Mouse (Mus musculus) forebrain, embryonic 16.5 days (tissue): ENCODE data around the gene Ifitm3. TPM values are rescaled to one million over a fixed set of nuclear protein-coding genes. Genes with fewer than 3 reads are reported as not detected.
"Not testable (repeated sequence)": the region's sequence is repeated elsewhere in the genome, so short reads cannot be mapped to it uniquely, and the experiment has no call there.

ENCODE experiments used
- ATAC-seq: fragments of 200-750 bp; cut with Nextera tagmentation; 2 replicates; pipeline ENCODE4 v1.8.0; 2017; ENCODE audit warnings: mild to moderate bottlenecking, moderate library complexity
- H3K27ac ChIP-seq: fragments of 300-500 bp; sonication (generic); 2 replicates; pipeline ENCODE4 v1.5.1; 2014; ENCODE audit warnings: low read length, control low read depth
- H3K27me3 ChIP-seq: fragments of 300-500 bp; sonication (generic); replicated peaks from 2 replicates; pipeline ENCODE4 v1.6.1; 2014; ENCODE audit warnings: low read length; ENCODE audit not compliant: control insufficient read depth, insufficient read depth
- H3K36me3 ChIP-seq: fragments of 300-500 bp; sonication (generic); 2 replicates; pipeline ENCODE4 v1.6.1; 2014; ENCODE audit not compliant: control insufficient read depth, insufficient read depth
- H3K4me1 ChIP-seq: fragments of 300-500 bp; sonication (generic); replicated peaks from 2 replicates; pipeline ENCODE4 v1.6.1; 2014; ENCODE audit warnings: low read length; ENCODE audit not compliant: control insufficient read depth, insufficient read depth
- H3K4me2 ChIP-seq: fragments of 300-500 bp; sonication (generic); 2 replicates; pipeline ENCODE4 v1.6.1; 2014; ENCODE audit warnings: mild to moderate bottlenecking, low read length, control low read depth
- H3K4me3 ChIP-seq: fragments of 300-500 bp; sonication (generic); replicated peaks from 2 replicates; pipeline ENCODE4 v1.5.1; 2014; ENCODE audit warnings: mild to moderate bottlenecking, low read length, control low read depth
- H3K9ac ChIP-seq: fragments of 300-500 bp; sonication (generic); replicated peaks from 2 replicates; pipeline ENCODE4 v1.6.1; 2014; ENCODE audit warnings: low read depth, low read length, control low read depth
- H3K9me3 ChIP-seq: fragments of 300-500 bp; sonication (generic); 2 replicates; pipeline ENCODE4 v1.6.1; 2016; ENCODE audit warnings: low read length; ENCODE audit not compliant: control insufficient read depth
- WGBS: fragments of 180-500 bp; shearing (Covaris S2); extraction: QIAGEN DNeasy Blood & Tissue Kit; methylation state at CpG from one replicate; pipeline ENCODE4 v1.1.7; 2014; 5-methylcytosine and 5-hydroxymethylcytosine counted together
- polyA plus RNA-seq: library from polyadenylated mRNA; unstranded; fragments of >200 nt; fragmentation: Nextera tagmentation; extraction: Ambion mirVana; gene quantifications from 2 replicates; pipeline ENCODE4 v1.2.1, GENCODE M21; 2015

Ifitm3 gene
- polyA plus RNA-seq, 1 experiment from 2014 or later: 21.0 TPM

GRCm38 (mm10) chr7:140970931-140971330 lies 39.6 kb downstream of the Ifitm3 start:
- H3K36me3 ChIP-seq: no peaks in the 10 kb centered on the region
- ATAC-seq: no peak
- H3K27ac ChIP-seq: no peak overlapping the region
- H3K4me2 ChIP-seq: no peak overlapping the region
- no peaks in the 10 kb centered on the region for H3K9me3 ChIP-seq
- no peaks in the 10 kb centered on the region for H3K27me3 ChIP-seq
- H3K9ac ChIP-seq: no peak overlapping the region
- no peaks in the 10 kb centered on the region for H3K4me1 ChIP-seq
- no peak overlapping the region for H3K4me3 ChIP-seq
- WGBS: 54% methylated on average over 7 of the region's 7 CpGs

- H3K27me3 ChIP-seq, H3K4me3 ChIP-seq, ATAC-seq, H3K4me1 ChIP-seq, H3K4me2 ChIP-seq, H3K36me3 ChIP-seq, H3K27ac ChIP-seq, H3K9ac ChIP-seq, H3K9me3 ChIP-seq: not testable (repeated sequence)
- 25% methylated on average over 3 of the region's 3 CpGs for WGBS
Observed at GRCm38 (mm10) chr7:140968710-140969109, 41.9 kb downstream of the Ifitm3 start.

GRCm38 (mm10) chr7:140967862-140968591 lies 42.5 kb downstream of the Ifitm3 start:
- H3K4me2 ChIP-seq: no peak overlapping the region
- no peak overlapping the region for H3K9ac ChIP-seq
- WGBS: 11% methylated on average over 14 of the region's 14 CpGs
- ATAC-seq: no peak
- H3K27me3 ChIP-seq: no peaks in the 10 kb centered on the region; the same call in 1 of the 2 replicates
- no peak overlapping the region for H3K4me3 ChIP-seq
- no peaks in the 10 kb centered on the region for H3K4me1 ChIP-seq
- no peaks in the 10 kb centered on the region for H3K9me3 ChIP-seq
- H3K27ac ChIP-seq: no peak overlapping the region
- no peaks in the 10 kb centered on the region for H3K36me3 ChIP-seq

GRCm38 (mm10) chr7:140966921-140967320 lies 43.6 kb downstream of the Ifitm3 start, which contains the start of gene Ifitm1:
Gene Ifitm1 (plus strand): TSS chr7:140967221.
- Histone ChIP-seq H3K4me2 (no peak within 1 kb of the TSS), H3K4me3 (no peak within 1 kb of the TSS), H3K27me3 (no peaks in the 10 kb centered on the region; the same call in 1 of the 2 replicates), H3K9me3 (no peaks in the 10 kb centered on the region), H3K9ac (no peak within 1 kb of the TSS), H3K4me1 (no peaks in the 10 kb centered on the region), H3K36me3 (no peaks in the 10 kb centered on the region), H3K27ac (no peak within 1 kb of the TSS)
- no peak for ATAC-seq
- WGBS: 84% methylated on average over 4 of the region's 4 CpGs

- no peak overlapping the region for H3K4me2 ChIP-seq
- no peaks in the 10 kb centered on the region for H3K36me3 ChIP-seq
- 20% methylated on average over 2 of the region's 2 CpGs for WGBS
- no peak overlapping the region for H3K4me3 ChIP-seq
- no peak overlapping the region for H3K9ac ChIP-seq
- H3K9me3 ChIP-seq: no peaks in the 10 kb centered on the region
- no peak overlapping the region for H3K27ac ChIP-seq
- H3K4me1 ChIP-seq: peaks cover 2% of the 10 kb centered on the region; the same call in 1 of the 2 replicates
- H3K27me3 ChIP-seq: peaks cover 2% of the 10 kb centered on the region; the same call in 1 of the 2 replicates
- ATAC-seq: no peak
Observed at GRCm38 (mm10) chr7:140962733-140963132, 47.8 kb downstream of the Ifitm3 start.

- Histone ChIP-seq H3K36me3 (no peaks in the 10 kb centered on the region), H3K4me3 (no peak overlapping the region), H3K4me1 (peaks cover 2% of the 10 kb centered on the region; the same call in 1 of the 2 replicates), H3K9ac (no peak overlapping the region), H3K27me3 (peaks cover 2% of the 10 kb centered on the region; the same call in 1 of the 2 replicates), H3K9me3 (no peaks in the 10 kb centered on the region), H3K4me2 (no peak overlapping the region), H3K27ac (no peak overlapping the region)
- no peak for ATAC-seq
- 57% methylated on average over 2 of the region's 2 CpGs for WGBS
Observed at GRCm38 (mm10) chr7:140961416-140961815, 49.2 kb downstream of the Ifitm3 start.

GRCm38 (mm10) chr7:140960026-140960425 lies 50.5 kb downstream of the Ifitm3 start:
- no peak overlapping the region for H3K27ac ChIP-seq
- ATAC-seq: no peak
- peaks cover 7% of the 10 kb centered on the region for H3K4me1 ChIP-seq
- 38% methylated on average over 5 of the region's 5 CpGs for WGBS
- no peaks in the 10 kb centered on the region for H3K9me3 ChIP-seq
- no peak overlapping the region for H3K4me2 ChIP-seq
- H3K4me3 ChIP-seq: no peak overlapping the region
- H3K36me3 ChIP-seq: no peaks in the 10 kb centered on the region
- H3K9ac ChIP-seq: no peak overlapping the region
- peaks cover 2% of the 10 kb centered on the region; the same call in 1 of the 2 replicates for H3K27me3 ChIP-seq

Other genes with a start within 250 kb of the Ifitm3 start
- gene Cyp2e1, start 247.0 kb downstream of the Ifitm3 start, polyA plus RNA-seq: not detected in 2 replicates
- 0.34 and 0.40 TPM in 2 replicates for gene Syce1, start 222.9 kb downstream of the Ifitm3 start, polyA plus RNA-seq
- gene Zfp941, start 188.6 kb downstream of the Ifitm3 start, polyA plus RNA-seq: 9.5 and 15.3 TPM in 2 replicates
- gene Urah, start 175.8 kb downstream of the Ifitm3 start, polyA plus RNA-seq: not detected in 2 replicates
- 1.7 TPM in 1 of 2 replicates, not detected in the other for gene Scgb1c1, start 165.2 kb downstream of the Ifitm3 start, polyA plus RNA-seq
- gene Odf3, start 163.0 kb downstream of the Ifitm3 start, polyA plus RNA-seq: not detected in 2 replicates
- not detected in 2 replicates for gene Gm45785, start 154.4 kb downstream of the Ifitm3 start, polyA plus RNA-seq
- 91.2 and 101 TPM in 2 replicates for gene Ric8a, start 153.8 kb downstream of the Ifitm3 start, polyA plus RNA-seq
- 35.6 and 40.4 TPM in 2 replicates for gene Bet1l, start 153.2 kb downstream of the Ifitm3 start, polyA plus RNA-seq
- gene Psmd13, start 128.8 kb downstream of the Ifitm3 start, polyA plus RNA-seq: 272 and 303 TPM in 2 replicates
- gene Sirt3, start 128.5 kb downstream of the Ifitm3 start, polyA plus RNA-seq: 29.5 and 38.5 TPM in 2 replicates
- gene Cox8b, start 110.3 kb downstream of the Ifitm3 start, polyA plus RNA-seq: not detected in 2 replicates
- gene Nlrp6, start 89.9 kb downstream of the Ifitm3 start, polyA plus RNA-seq: 0.68 and 0.71 TPM in 2 replicates
- gene Pgghg, start 69.4 kb downstream of the Ifitm3 start, polyA plus RNA-seq: 8.9 and 10.1 TPM in 2 replicates
- 0.38 and 2.1 TPM in 2 replicates for gene Ifitm5, start 60.5 kb downstream of the Ifitm3 start, polyA plus RNA-seq
- not detected in 2 replicates for gene Gm45717, start 54.8 kb downstream of the Ifitm3 start, polyA plus RNA-seq
- 126 and 150 TPM in 2 replicates for gene Ifitm2, start 54.8 kb downstream of the Ifitm3 start, polyA plus RNA-seq
- gene Ifitm1, start 43.5 kb downstream of the Ifitm3 start, polyA plus RNA-seq: 9.0 and 11.2 TPM in 2 replicates
- gene Ifitm6, start 7.2 kb upstream of the Ifitm3 start, polyA plus RNA-seq: 0.40 and 0.57 TPM in 2 replicates
- gene Gm17387, start 18.4 kb upstream of the Ifitm3 start, polyA plus RNA-seq: not detected in 2 replicates
- gene B4galnt4, start 50.3 kb upstream of the Ifitm3 start, polyA plus RNA-seq: 45.4 and 53.0 TPM in 2 replicates
- gene Pkp3, start 67.4 kb upstream of the Ifitm3 start, polyA plus RNA-seq: 0.17 TPM in 1 of 2 replicates, not detected in the other
- gene Sigirr, start 89.8 kb upstream of the Ifitm3 start, polyA plus RNA-seq: 2.1 TPM in 2 replicates
- gene Ano9, start 107.0 kb upstream of the Ifitm3 start, polyA plus RNA-seq: 0.21 and 0.22 TPM in 2 replicates
- gene Ptdss2, start 111.6 kb upstream of the Ifitm3 start, polyA plus RNA-seq: 74.9 and 78.9 TPM in 2 replicates
- 41.0 and 45.7 TPM in 2 replicates for gene Rnh1, start 162.1 kb upstream of the Ifitm3 start, polyA plus RNA-seq
- gene Hras, start 183.2 kb upstream of the Ifitm3 start, polyA plus RNA-seq: 105 and 113 TPM in 2 replicates
- gene Lrrc56, start 183.4 kb upstream of the Ifitm3 start, polyA plus RNA-seq: 10.0 and 13.9 TPM in 2 replicates
- gene Lmntd2, start 203.3 kb upstream of the Ifitm3 start, polyA plus RNA-seq: 0.76 and 1.2 TPM in 2 replicates
- gene Rassf7, start 205.1 kb upstream of the Ifitm3 start, polyA plus RNA-seq: 22.9 and 23.6 TPM in 2 replicates
- 90.2 and 96.1 TPM in 2 replicates for gene Phrf1, start 218.0 kb upstream of the Ifitm3 start, polyA plus RNA-seq